Mouse (Mus musculus): ENCODE measurements at regions not wholly inside any gene's neighbourhood (a gene's known extent, or its start where the extent isn't known, plus 50 kb on each side); places are given as distances from the start of the nearest gene placed in this dataset.

GRCm38 (mm10) chr1:133549816-133550215, 60.3 kb downstream of the Snrpe start:
- no peak for DNase-seq (ENCODE audit: low spot score in 2 of 2)

GRCm38 (mm10) chr1:133548971-133549370, 61.1 kb downstream of the Snrpe start:
- no peak for DNase-seq (ENCODE audit: low spot score in 2 of 2)

- no peak for DNase-seq (ENCODE audit: low spot score in 2 of 2)
These were observed 62.5 kb downstream of the Snrpe start for GRCm38 (mm10) chr1:133547541-133547940.

GRCm38 (mm10) chr1:133544996-133545395, 65.1 kb downstream of the Snrpe start:
- DNase-seq (ENCODE audit: low spot score in 2 of 2) = no peak

GRCm38 (mm10) chr1:133543751-133544150, 66.3 kb downstream of the Snrpe start:
- no peak for DNase-seq (ENCODE audit: low spot score in 2 of 2)

- no peak for DNase-seq (ENCODE audit: low spot score in 2 of 2)
These were observed 67.9 kb downstream of the Snrpe start for GRCm38 (mm10) chr1:133541996-133542775.

- DNase-seq (ENCODE audit: low spot score in 2 of 2) = no peak
These were observed 79.4 kb downstream of the Snrpe start for GRCm38 (mm10) chr1:133530698-133531097.

- no peak for DNase-seq (ENCODE audit: low spot score in 2 of 2)
These were observed 80.3 kb downstream of the Snrpe start for GRCm38 (mm10) chr1:133529817-133530216.

GRCm38 (mm10) chr1:133527651-133528385, 82.3 kb downstream of the Snrpe start:
- DNase-seq (ENCODE audit: low spot score in 2 of 2) = no peak

GRCm38 (mm10) chr1:133522825-133523224, 87.3 kb downstream of the Snrpe start:
- no peak for DNase-seq (ENCODE audit: low spot score in 2 of 2)

- DNase-seq (ENCODE audit: low spot score in 2 of 2) = no peak
These were observed 89.4 kb downstream of the Snrpe start for GRCm38 (mm10) chr1:133520652-133521051.

GRCm38 (mm10) chr1:133517020-133517419, 92.8 kb upstream of the Sox13 start:
- no peak for DNase-seq (ENCODE audit: low spot score in 2 of 2)

GRCm38 (mm10) chr1:133504116-133504515, 79.9 kb upstream of the Sox13 start:
- no peak for DNase-seq (ENCODE audit: low spot score in 2 of 2)

GRCm38 (mm10) chr1:133503336-133503735, 79.2 kb upstream of the Sox13 start:
- DNase-seq (ENCODE audit: low spot score in 2 of 2) = no peak

GRCm38 (mm10) chr1:133501016-133501415, 76.8 kb upstream of the Sox13 start:
- DNase-seq (ENCODE audit: low spot score in 2 of 2) = no peak

GRCm38 (mm10) chr1:133492986-133493741, 69.0 kb upstream of the Sox13 start:
- peak in 1 of 2 experiments; percentile 31 for DNase-seq (ENCODE audit: low spot score in 2 of 2)

- DNase-seq (ENCODE audit: low spot score in 2 of 2) = peak in 1 of 2 experiments; percentile 16
These were observed 68.3 kb upstream of the Sox13 start for GRCm38 (mm10) chr1:133492291-133492985.

GRCm38 (mm10) chr1:133491857-133492290, 67.7 kb upstream of the Sox13 start:
- DNase-seq (ENCODE audit: low spot score in 2 of 2) = no peak

- no peak for DNase-seq (ENCODE audit: low spot score in 2 of 2)
These were observed 63.2 kb upstream of the Sox13 start for GRCm38 (mm10) chr1:133487171-133487901.

GRCm38 (mm10) chr1:133486370-133486769, 62.2 kb upstream of the Sox13 start:
- DNase-seq (ENCODE audit: low spot score in 2 of 2) = no peak

- no peak for DNase-seq (ENCODE audit: low spot score in 2 of 2)
These were observed 58.7 kb upstream of the Sox13 start for GRCm38 (mm10) chr1:133482891-133483290.

Data from cerebellum, postnatal 4 days (tissue).